Mouse (Mus musculus) liver (tissue): ENCODE results near the gene Bysl.
"Not testable (repeated sequence)": the region's sequence is repeated elsewhere in the genome, so short reads cannot be mapped to it uniquely, and the experiment has no call there.

Experiments
- DNase-seq: peaks from one replicate; pipeline ENCODE4 v3.0.0-alpha.2; 2020; ENCODE audit warnings: mixed read lengths

Bysl gene

DNA sequence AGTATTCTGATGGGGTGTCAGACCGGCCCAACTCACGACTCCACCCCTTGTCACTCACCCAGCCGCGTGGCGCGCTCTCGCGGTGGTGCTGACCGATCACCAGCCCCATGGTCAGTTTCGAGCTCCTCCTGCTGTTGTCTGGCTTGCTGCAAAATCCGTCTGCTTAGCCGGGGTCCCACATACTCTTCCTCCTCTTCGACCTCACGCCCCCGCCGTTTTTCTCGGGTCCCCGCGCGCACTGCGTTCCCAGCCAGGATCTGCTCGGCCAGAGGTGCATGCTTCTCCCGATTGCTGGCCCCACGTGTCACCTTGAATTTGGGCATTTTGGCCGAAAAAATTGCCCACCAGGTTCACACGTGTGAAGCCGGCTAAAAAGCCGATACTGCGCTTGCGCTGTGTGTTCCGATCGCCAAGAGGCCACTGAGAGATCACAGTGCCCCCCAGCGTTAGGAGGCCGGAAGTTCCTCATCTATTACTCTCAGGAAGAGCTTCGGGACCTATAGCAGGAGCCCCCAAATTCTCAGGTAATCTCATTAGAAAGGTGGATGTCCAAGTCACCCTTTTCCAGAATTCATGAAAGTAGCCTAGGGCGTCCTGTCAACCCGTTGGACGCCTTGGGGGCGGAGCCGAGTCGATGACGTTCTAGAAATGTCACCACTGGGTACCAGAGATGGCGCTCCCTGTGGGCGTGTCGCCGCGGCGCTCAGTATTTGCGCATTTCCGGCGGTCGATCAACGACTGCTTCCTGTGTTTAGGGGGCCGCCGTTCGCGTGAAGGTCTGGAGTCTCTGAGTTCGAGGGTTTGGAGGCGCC is at the start of gene Bysl, which contains the start of the genes Med20 and Gm20517:
TSS of gene Bysl (minus strand) at position 644 of the 812 bp plus-strand sequence.
TSS of gene Med20 (plus strand) at position 734 of the 812 bp plus-strand sequence.
TSS of gene Gm20517 (plus strand) at position 741 of the 812 bp plus-strand sequence.
- peak; percentile 97 for DNase-seq

DNA sequence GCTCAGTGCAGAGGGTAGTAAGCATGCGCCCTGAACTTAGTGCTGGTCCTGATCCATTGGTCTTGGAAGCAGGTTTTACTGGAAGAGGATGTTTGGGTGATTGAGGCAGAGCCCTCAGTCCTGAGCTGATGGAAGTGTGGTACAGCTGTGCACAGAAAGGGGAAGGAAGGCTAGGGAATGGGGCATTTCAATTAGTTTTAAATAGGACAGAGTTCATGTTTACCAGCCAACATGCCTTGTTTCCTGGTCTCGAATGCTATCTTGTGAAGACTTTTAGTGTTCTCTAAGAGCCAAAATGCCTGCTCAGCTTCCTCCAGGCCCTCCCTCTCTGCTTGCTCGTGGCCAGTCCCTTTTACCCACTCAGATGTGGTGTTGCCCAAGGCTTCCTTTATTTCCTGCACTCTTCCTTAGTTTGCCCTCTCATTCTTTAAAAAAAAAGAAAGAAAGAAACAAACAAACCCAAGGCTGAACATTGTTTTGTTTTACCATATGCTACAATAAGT is 47.5 kb upstream of the Bysl start:
- no peak for DNase-seq

DNA sequence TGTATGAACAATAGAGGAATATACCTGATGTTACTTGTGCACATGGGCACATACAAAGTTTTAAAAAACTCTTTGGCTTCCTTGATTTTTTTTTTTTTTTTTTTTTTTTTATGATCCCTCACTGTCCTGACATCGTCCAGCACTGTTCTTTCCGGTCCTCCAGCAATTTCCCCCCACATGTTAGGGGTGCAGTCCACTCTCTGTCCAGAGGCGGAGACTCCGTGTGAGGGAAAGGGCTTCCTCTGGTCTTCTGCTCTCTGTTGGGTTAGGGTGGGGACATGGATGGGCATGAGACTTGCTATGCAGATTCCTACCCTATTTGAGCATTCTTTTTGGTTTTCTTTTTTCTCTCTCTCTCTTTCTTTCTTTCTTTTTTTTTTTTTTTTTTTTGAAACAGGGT is 46.6 kb upstream of the Bysl start:
- DNase-seq = no peak

DNA sequence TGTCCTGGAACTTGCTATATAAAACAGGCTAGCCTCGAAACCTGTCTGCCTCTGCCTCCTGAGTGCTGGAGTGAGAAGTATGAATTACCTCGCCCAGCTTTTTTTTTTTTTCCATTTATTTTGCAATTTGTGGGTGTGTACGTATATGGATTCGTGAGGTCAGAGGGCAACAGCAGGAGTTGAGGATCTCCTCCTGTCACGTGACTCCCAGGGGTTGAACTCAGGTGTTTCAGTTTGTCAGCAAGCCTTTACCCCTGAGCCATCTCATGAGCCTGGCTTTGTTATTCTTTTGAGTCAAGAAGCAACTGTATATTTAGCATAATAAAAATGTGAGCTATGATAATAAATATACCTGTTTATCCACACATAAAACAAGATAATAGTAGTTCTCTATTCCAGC is 44.4 kb upstream of the Bysl start:
- no peak for DNase-seq

DNA sequence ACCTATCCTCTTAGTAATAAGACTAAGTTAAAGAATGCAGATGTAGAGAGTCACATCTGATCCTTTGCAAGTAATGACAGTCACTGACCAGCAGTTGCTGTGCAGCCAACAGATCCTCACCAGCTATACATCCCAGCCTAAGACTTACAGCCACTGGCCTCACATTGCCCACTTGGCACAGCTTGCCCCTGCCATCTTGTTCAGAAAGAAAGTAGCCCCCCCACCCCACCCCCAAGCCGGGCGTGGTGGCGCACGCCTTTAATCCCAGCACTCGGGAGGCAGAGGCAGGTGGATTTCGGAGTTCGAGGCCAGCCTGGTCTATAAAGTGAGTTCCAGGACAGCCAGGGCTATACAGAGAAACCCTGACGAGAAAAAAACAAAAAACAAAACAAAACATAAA is 43.1 kb upstream of the Bysl start:
- DNase-seq = not testable (repeated sequence)

DNA sequence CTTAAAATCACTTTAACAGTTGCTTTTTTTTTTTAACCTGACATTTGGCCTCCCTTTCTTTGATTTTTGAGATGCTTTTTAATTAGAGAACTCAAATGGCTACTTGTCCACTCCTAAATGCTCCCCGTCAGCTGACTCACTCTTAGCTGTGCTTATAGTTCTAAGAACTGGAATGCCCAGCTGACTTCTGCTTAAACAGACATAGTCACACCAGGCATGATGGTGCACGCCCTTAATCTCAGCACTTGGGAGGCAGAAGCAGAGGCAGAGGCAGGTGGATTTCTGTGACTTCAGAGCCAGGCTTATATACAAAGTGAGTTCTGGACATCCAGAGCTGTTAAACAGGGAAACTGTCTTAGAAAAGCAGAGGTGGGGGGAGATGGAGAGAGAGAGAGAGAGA is 40.7 kb upstream of the Bysl start:
- no peak for DNase-seq

DNA sequence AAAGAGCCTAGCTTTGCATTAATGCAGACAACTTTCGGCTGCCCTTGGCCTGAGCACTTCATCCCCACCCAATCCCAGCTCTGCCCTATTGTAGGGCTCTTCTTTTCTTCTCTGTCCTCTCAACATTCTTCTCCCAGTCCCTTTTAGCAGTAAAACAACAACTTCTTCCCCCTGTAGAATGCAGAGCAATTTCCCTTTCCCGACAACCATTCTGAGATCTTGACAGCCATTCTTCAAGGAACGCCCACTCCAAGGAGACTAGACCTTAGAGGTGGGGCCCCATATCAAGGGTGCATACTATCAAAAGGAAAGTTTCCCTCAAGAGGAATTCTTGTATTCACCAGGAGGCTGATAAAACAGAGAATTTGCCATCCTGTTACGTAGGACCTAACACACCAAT is 37.7 kb upstream of the Bysl start:
- DNase-seq = no peak

- peak; percentile 87 for DNase-seq
Measured at GRCm38 (mm10) chr17:47646683-47647082, 35.4 kb upstream of the Bysl start.

DNA sequence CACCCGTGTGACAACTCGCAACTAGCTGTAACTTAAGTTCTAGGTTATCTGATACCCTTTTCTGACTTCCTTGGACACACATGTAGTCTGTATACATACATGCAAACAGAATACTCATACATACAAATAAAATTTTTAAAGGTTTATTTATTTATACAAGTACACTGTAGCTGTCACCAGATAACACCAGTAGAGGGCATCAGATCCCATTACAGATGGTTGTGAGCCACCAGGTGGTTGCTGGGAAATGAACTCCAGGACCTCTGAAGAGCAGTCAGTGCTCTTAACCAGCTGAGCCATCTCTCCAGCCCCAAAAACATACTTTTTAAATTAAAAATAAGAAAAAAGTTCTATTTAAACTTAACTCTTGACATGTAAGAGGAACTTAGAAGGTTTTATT is 31.7 kb upstream of the Bysl start:
- no peak for DNase-seq

- no peak for DNase-seq
Measured at GRCm38 (mm10) chr17:47633999-47634770, 22.9 kb upstream of the Bysl start.

GRCm38 (mm10) chr17:47632181-47632840 is 21.0 kb upstream of the Bysl start:
- DNase-seq = no peak

DNA sequence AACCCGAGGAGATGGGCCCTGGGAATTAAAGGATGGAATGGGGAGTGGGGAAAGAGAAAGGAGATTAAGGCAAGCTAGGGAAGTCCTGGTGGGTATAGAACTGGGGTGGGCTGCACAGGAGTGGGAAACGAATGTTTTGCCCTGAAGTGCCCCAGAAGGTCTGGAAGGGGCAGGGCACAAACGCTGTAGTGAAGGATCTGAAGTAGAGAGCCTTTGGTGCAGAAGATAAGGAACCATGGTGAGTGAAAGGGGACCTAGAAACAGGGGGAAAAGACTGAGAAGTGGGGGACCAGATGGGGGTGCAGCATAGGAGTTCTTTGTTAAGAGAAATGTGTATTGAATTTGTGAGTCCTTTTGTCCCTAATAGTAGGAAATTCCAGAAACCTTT is 19.4 kb upstream of the Bysl start, which contains the start of gene Usp49:
TSS of gene Usp49 (plus strand) at position 13 of the 388 bp plus-strand sequence.
- DNase-seq = peak; percentile 52

GRCm38 (mm10) chr17:47629717-47630677 is 18.7 kb upstream of the Bysl start:
- peak; percentile 58 for DNase-seq

DNA sequence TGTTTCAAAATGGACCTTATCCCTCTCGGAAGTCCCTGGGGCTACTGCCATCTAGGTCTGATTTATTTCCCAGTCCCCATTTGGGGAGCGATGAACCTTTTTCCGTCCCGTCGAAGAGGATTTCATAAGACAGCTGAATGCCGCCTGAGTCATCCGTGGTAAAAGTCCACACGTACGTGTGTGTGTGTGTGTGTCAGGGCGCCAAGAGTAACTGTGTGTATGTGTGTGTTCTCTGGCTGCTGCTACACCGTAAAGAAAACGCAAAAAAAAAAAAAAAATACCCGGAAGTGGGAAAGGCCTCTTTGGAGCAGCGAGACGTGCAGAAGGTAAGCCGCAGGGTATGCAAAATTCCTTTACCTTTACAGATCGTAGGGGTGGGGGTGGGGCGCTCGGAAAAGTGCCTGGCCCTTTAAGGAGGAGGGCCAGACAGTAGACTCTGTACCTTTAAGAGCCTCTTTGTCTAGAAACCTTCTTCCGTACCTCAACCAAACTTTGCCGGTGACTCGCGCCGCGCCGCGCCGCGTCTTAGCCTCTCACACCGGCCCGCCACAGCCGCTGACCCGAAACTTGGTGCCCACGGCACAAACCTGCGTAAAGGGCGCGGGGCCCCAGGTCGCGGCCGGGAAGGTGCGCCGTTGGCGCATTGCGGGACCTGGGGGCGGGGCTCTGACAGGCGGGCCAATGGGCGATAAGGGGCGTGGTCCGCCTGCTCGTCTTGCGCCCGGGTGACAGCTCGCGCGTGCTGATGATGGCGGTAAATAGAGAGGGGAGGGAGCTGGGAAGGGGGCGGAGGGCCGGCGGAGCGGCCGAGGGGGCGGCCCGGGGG is 17.8 kb upstream of the Bysl start:
- peak; percentile 98 for DNase-seq

- DNase-seq = no peak
Measured at GRCm38 (mm10) chr17:47627791-47628190, 16.5 kb upstream of the Bysl start.

- no peak for DNase-seq
Measured at GRCm38 (mm10) chr17:47626031-47626430, 14.7 kb upstream of the Bysl start.

GRCm38 (mm10) chr17:47625088-47625487 is 13.8 kb upstream of the Bysl start:
- DNase-seq = no peak

GRCm38 (mm10) chr17:47624572-47624971 is 13.3 kb upstream of the Bysl start:
- not testable (repeated sequence) for DNase-seq

GRCm38 (mm10) chr17:47622912-47623554 is 11.7 kb upstream of the Bysl start:
- DNase-seq = no peak

- no peak for DNase-seq
Measured at GRCm38 (mm10) chr17:47618556-47619311, 7.4 kb upstream of the Bysl start.
